Mouse (Mus musculus) MEL (cell line): ENCODE data around the gene Jdp2. TPM values are rescaled to one million over a fixed set of nuclear protein-coding genes. Genes with fewer than 3 reads are reported as not detected.
"Not testable (repeated sequence)": the region's sequence is repeated elsewhere in the genome, so short reads cannot be mapped to it uniquely, and the experiment has no call there.

Source experiments
- DNase-seq: peaks from one replicate; pipeline ENCODE4 v3.0.0; 2011; ENCODE audit warnings: low read depth, low spot score
- H3K27ac ChIP-seq: 2 replicates; pipeline ENCODE4 v1.5.1; 2012; ENCODE audit warnings: low read depth, mild to moderate bottlenecking, control low read depth, low read length, moderate library complexity; ENCODE audit not compliant: control insufficient read depth
- H3K27me3 ChIP-seq, 2 experiments: fragments of 150-350 bp in 1 of 2; sonication (generic) in 1 of 2; 2 replicates each; pipeline ENCODE4 v1.6.1; 2012; ENCODE audit warnings: low read length in 2 of 2, mild to moderate bottlenecking in 2 of 2, improper control_type of control experiment in 1 of 2, moderate library complexity in 1 of 2; ENCODE audit not compliant: insufficient read depth in 2 of 2, control insufficient read depth in 1 of 2
- H3K36me3 ChIP-seq, 2 experiments: 2 replicates each; pipeline ENCODE4 v1.6.1; 2012 to 2014; ENCODE audit warnings: low read length in 2 of 2, improper control_type of control experiment in 1 of 2, inconsistent platforms in 1 of 2, mild to moderate bottlenecking in 1 of 2; ENCODE audit not compliant: insufficient read depth in 2 of 2, control insufficient read depth in 1 of 2
- H3K4me1 ChIP-seq, 2 experiments: fragments of 150-350 bp in 1 of 2; sonication (generic) in 1 of 2; 2 replicates each; pipeline ENCODE4 v1.6.1; 2012; ENCODE audit warnings: low read length in 2 of 2, improper control_type of control experiment in 1 of 2, mild to moderate bottlenecking in 1 of 2; ENCODE audit not compliant: insufficient read depth in 2 of 2, control insufficient read depth in 1 of 2
- H3K4me3 ChIP-seq, 2 experiments: fragments of 150-350 bp in 1 of 2; sonication (generic) in 1 of 2; 2 replicates each; pipeline ENCODE4 v1.5.1; 2012; ENCODE audit warnings: low read depth in 2 of 2, low read length in 2 of 2, mild to moderate bottlenecking in 2 of 2, moderate library complexity in 2 of 2, control low read depth in 1 of 2, improper control_type of control experiment in 1 of 2; ENCODE audit not compliant: control insufficient read depth in 1 of 2, insufficient read depth in 1 of 2
- H3K79me2 ChIP-seq: 2 replicates; pipeline ENCODE4 v1.6.1; 2012; ENCODE audit warnings: mild to moderate bottlenecking, low read length, moderate library complexity; ENCODE audit not compliant: control insufficient read depth, poor library complexity, insufficient read depth
- H3K9ac ChIP-seq: 2 replicates; pipeline ENCODE4 v1.6.1; 2012; ENCODE audit warnings: low read depth, mild to moderate bottlenecking, control low read depth, low read length, moderate library complexity; ENCODE audit not compliant: control insufficient read depth, poor library complexity, severe bottlenecking
- H3K9me3 ChIP-seq: fragments of 150-350 bp; sonication (generic); replicated peaks from 2 replicates; pipeline ENCODE4 v1.6.1; 2012; ENCODE audit warnings: mild to moderate bottlenecking, low read length, improper control_type of control experiment, moderate library complexity; ENCODE audit not compliant: insufficient read depth
- BHLHE40 ChIP-seq: IDR thresholded peaks from 2 replicates; pipeline ENCODE4 v1.6.1; 2012; ENCODE audit warnings: low read depth, mild to moderate bottlenecking, inconsistent platforms, low read length, improper control_type of control experiment, borderline replicate concordance
- CTCF ChIP-seq, 3 experiments: IDR thresholded peaks in 2 of 3; conservative IDR thresholded peaks in 1 of 3; 2 replicates each; pipeline ENCODE4 v1.5.1; 2011 to 2012; ENCODE audit warnings: low read length in 3 of 3, low read depth in 2 of 3, mild to moderate bottlenecking in 2 of 3, improper control_type of control experiment in 1 of 3, inconsistent platforms in 1 of 3, mixed read lengths in 1 of 3, moderate library complexity in 1 of 3; ENCODE audit not compliant: control insufficient read depth in 1 of 3, insufficient read depth in 1 of 3, poor library complexity in 1 of 3, severe bottlenecking in 1 of 3
- GABPA ChIP-seq: IDR thresholded peaks from 2 replicates; pipeline ENCODE4 v1.6.1; 2012; ENCODE audit warnings: low read depth, mild to moderate bottlenecking, inconsistent platforms, low read length, improper control_type of control experiment, moderate library complexity
- MAFK ChIP-seq: IDR thresholded peaks from 2 replicates; pipeline ENCODE4 v1.6.1; 2011; ENCODE audit warnings: low read depth, mild to moderate bottlenecking, low read length, improper control_type of control experiment, borderline replicate concordance
- MAX ChIP-seq: IDR thresholded peaks from 2 replicates; pipeline ENCODE4 v1.6.1; 2011; ENCODE audit warnings: low read length, improper control_type of control experiment
- MAZ ChIP-seq: IDR thresholded peaks from 2 replicates; pipeline ENCODE4 v1.6.1; 2012; ENCODE audit warnings: low read depth, mild to moderate bottlenecking, inconsistent platforms, low read length, improper control_type of control experiment
- MYB ChIP-seq: IDR thresholded peaks from 2 replicates; pipeline ENCODE4 v1.6.1; 2011; ENCODE audit warnings: mild to moderate bottlenecking, low read depth, low read length, improper control_type of control experiment
- RAD21 ChIP-seq: IDR thresholded peaks from 2 replicates; pipeline ENCODE4 v1.6.1; 2011; ENCODE audit warnings: mild to moderate bottlenecking, low read depth, low read length, improper control_type of control experiment
- SIN3A ChIP-seq: IDR thresholded peaks from 2 replicates; pipeline ENCODE4 v1.6.1; 2012; ENCODE audit warnings: low read length, improper control_type of control experiment, inconsistent platforms
- SMC3 ChIP-seq: IDR thresholded peaks from 2 replicates; pipeline ENCODE4 v1.6.1; 2011; ENCODE audit warnings: low read depth, low read length, improper control_type of control experiment
- TBP ChIP-seq: IDR thresholded peaks from 2 replicates; pipeline ENCODE4 v1.8.0; 2011; ENCODE audit warnings: low read depth, low read length, improper control_type of control experiment
- USF1 ChIP-seq: IDR thresholded peaks from 2 replicates; pipeline ENCODE4 v1.6.1; 2014; ENCODE audit warnings: low read depth, mild to moderate bottlenecking, inconsistent platforms, low read length, improper control_type of control experiment, moderate library complexity
- ZC3H11A ChIP-seq: IDR thresholded peaks from 2 replicates; pipeline ENCODE4 v1.6.1; 2012; ENCODE audit warnings: low read depth, mild to moderate bottlenecking, inconsistent platforms, low read length, improper control_type of control experiment
- polyA plus RNA-seq, 2 experiments: library from polyadenylated mRNA; stranded (reverse) in 1 of 2; unstranded in 1 of 2; fragments of >175 nt in 1 of 2; fragments of >200 nt in 1 of 2; gene quantifications; 2 replicates each; pipeline versions ENCODE4 v1.2.1 to v1.2.4; 2012; ENCODE audit warnings: low replicate concordance in 2 of 2, low read depth in 1 of 2; ENCODE audit not compliant: insufficient read length in 2 of 2, insufficient read depth in 1 of 2, missing spikeins in 1 of 2
- total RNA-seq: library from RNA; depleted of rRNA; stranded (reverse); fragments of 300-350 nt; gene quantifications from 2 replicates; pipeline ENCODE4 v1.2.3, GENCODE M21; 2012

The Jdp2 gene
- total and polyA plus RNA-seq, 3 experiments = 2.3 to 9.1 TPM; not detected in 1

- TF ChIP-seq TBP = no peak
- TF ChIP-seq, all 39 proteins: peak for 9
Observed at GRCm38 (mm10) chr12:85659319-85659718, 60.5 kb downstream of the Jdp2 start (continued).

DNA sequence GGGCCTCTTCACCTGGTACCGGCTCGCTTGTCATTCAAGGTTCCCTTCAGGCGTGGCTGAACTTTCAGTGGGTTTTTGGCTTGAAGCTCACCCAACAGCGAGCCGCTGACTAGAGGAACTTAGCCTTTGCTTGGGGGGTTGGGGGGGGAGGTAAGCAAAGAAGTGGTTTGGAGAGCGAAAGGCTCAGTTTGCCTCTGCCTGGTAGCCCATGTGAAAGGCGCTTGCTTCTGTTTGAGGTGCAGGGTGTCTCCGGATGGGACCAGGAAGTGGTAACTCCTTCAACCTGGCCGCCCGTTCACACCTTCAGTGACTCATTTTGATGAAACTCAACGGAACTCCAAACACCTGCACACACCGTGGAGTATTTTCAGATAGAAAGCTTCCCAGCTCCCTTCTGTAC lies 62.0 kb downstream of the Jdp2 start:
- no peaks in the 10 kb centered on the region for H3K9me3 ChIP-seq
- TF ChIP-seq GABPA = no peak
- no peak overlapping the region for H3K9ac ChIP-seq
- H3K36me3 ChIP-seq = peaks cover 0 to 8% of the 10 kb centered on the region in 2 experiments; a peak in 2 of 4 replicates
- DNase-seq = no peak
- H3K79me2 ChIP-seq = no peaks in the 10 kb centered on the region
- no peak overlapping the region for H3K4me3 ChIP-seq
- H3K4me1 ChIP-seq = peaks cover 0 to 14% of the 10 kb centered on the region in 2 experiments; a peak in 2 of 4 replicates
- H3K27ac ChIP-seq = no peak overlapping the region
- H3K27me3 ChIP-seq = 0 out of 4 replicates have a peak, but pooled peaks cover 0 to 1% of the 10 kb centered on the region in 2 experiments

- not testable (repeated sequence) for H3K79me2 ChIP-seq, H3K4me3 ChIP-seq, H3K36me3 ChIP-seq, DNase-seq, H3K27ac ChIP-seq, H3K9ac ChIP-seq, H3K27me3 ChIP-seq, H3K9me3 ChIP-seq
- H3K4me1 ChIP-seq = peaks cover 0 to 14% of the 10 kb centered on the region in 2 experiments; a peak in 2 of 4 replicates
Observed at GRCm38 (mm10) chr12:85662232-85662631, 63.4 kb downstream of the Jdp2 start.

DNA sequence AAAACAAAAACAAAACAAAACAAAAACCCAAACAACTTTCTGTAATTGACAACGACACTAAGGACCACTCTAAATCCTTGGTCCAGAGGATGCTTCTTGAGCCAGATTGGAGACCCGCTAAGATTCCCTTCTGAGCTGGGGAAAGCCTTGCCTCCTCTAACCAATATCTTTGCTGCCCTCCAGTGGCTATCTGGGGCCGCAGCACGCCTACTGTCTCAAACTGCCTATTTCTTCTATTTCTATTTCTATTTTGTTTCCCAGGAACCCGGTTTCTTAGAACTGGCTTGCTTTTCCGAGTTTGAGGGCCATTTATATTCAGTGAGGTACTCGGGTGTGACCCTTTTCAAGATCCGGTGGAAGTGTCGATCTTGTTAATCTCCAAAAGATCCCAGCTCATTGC lies 64.1 kb downstream of the Jdp2 start:
- no peak overlapping the region for H3K27ac ChIP-seq
- H3K9ac ChIP-seq = no peak overlapping the region
- TF ChIP-seq MAFK (no peak), ZC3H11A (peak; percentile 93), USF1 (no peak), MYB (no peak), SMC3 (peak; percentile 92), MAZ (no peak), SIN3A (peak; percentile 52; the same call in 1 of the 2 replicates), BHLHE40 (no peak), CTCF (IDR thresholded peaks at IDR 0.05 in 2 of 3, conservative IDR thresholded peaks at IDR 0.05 in 1 of 3; ENCODE audit: control insufficient read depth in 1 of 3, insufficient read depth in 1 of 3, low read depth in 2 of 3, low read length in 3 of 3, poor library complexity in 1 of 3, severe bottlenecking in 1 of 3) (peak; percentile 72 to 96 (median 93)), MAX (peak; percentile 37; the same call in 1 of the 2 replicates), RAD21 (peak; percentile 98)
- DNase-seq = peak; percentile 77
- no peak overlapping the region for H3K4me3 ChIP-seq
- 0 out of 4 replicates have a peak, but pooled peaks cover 0 to 1% of the 10 kb centered on the region in 2 experiments for H3K27me3 ChIP-seq
- H3K4me1 ChIP-seq = peaks cover 0 to 14% of the 10 kb centered on the region in 2 experiments; a peak in 2 of 4 replicates
- H3K9me3 ChIP-seq = no peaks in the 10 kb centered on the region
- H3K79me2 ChIP-seq = no peaks in the 10 kb centered on the region
- H3K36me3 ChIP-seq = peaks cover 0 to 8% of the 10 kb centered on the region in 2 experiments; a peak in 2 of 4 replicates
